Mouse (Mus musculus): Measurements from ENCODE around the gene Capn11. TPM values are rescaled to one million over a fixed set of nuclear protein-coding genes. Genes with fewer than 3 reads are reported as not detected.

The Capn11 gene
- 0.65 and 1.2 TPM in 2 replicates for polyA plus RNA-seq (2015; fragmentation: Nextera tagmentation; extraction: Ambion mirVana)

DNA sequence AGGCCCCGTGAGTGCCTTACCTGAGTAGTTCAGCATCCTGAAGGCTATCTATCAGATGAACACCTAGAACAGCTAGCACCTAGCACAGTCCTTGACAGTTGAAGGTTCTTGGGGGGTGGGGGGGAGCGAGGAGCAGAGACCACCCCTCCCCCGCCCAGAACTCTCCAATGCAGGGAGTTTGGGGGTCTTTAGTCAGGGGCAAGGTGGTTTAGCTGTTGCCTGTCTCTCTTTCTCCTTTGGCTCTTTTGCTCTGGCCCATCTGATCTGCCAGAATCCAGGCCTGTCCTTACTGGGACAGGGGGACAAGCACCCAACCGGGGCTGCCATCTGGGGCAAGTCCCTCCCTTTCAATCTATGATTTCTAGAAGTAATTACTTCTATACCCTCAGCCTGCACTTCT is at the start of gene Capn11:
Capn11 (minus strand) TSS at position 101 of the 400 bp plus-strand sequence.
- Histone ChIP-seq H3K4me2 (no peak within 1 kb of the TSS), H3K4me3 (no peak within 1 kb of the TSS), H3K9ac (no peak within 1 kb of the TSS), H3K36me3 (replicated peaks) (peaks cover 10% of the 10 kb centered on the region; the same call in 1 of the 2 replicates), H3K4me1 (peaks cover 4% of the 10 kb centered on the region; the same call in 1 of the 2 replicates), H3K27me3 (replicated peaks) (no peaks in the 10 kb centered on the region), H3K9me3 (no peaks in the 10 kb centered on the region), H3K27ac (no peak within 1 kb of the TSS)
- 85% methylated on average over 4 of the region's 4 CpGs for WGBS
- ATAC-seq (replicated peaks), result no peak

DNA sequence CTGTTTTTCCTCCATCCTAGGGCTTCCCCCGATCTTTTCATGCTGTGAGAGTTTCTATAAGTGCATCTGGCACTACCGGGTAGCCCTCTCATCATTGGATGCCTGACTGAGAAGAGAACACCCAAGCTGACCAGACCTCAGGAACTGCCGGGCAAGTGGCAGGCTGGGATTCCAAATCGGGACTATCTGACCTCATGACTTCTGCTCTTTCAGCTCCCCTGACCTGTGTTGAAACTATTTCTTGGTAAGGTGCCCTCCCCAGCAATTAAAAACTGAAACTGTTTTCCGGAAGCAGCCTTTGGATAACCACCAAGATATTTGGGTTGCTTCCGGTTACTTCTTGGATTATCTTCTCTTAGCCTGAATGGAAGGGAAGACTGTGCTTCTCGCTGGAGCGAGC is 49.1 kb upstream of the Capn11 start:
- Histone ChIP-seq H3K4me3 (no peak overlapping the region), H3K4me2 (no peak overlapping the region), H3K9ac (no peak overlapping the region), H3K9me3 (no peaks in the 10 kb centered on the region), H3K4me1 (no peaks in the 10 kb centered on the region), H3K36me3 (replicated peaks) (no peaks in the 10 kb centered on the region), H3K27ac (no peak overlapping the region), H3K27me3 (replicated peaks) (no peaks in the 10 kb centered on the region)
- WGBS, result 84% methylated on average over 8 of the region's 8 CpGs
- ATAC-seq (replicated peaks), result no peak

DNA sequence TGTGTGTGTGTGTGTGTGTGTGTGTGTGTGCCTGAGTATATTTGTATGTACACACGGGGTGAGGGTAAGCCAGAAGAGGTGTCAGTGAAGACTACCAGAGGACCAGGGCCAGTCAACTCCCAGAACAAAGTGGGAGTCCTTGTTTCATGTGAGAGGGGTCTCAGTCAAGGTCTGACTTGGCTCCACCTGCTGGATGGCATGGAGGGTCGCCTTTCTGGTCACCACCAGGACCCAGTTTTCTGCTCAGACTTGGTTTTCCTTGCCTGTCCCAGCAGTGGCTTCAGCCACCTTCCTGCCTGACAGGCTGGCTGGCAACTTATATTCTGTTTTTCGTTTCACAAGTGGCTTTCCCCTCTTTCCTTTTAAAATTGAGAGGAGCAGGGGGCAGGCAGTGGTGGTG is 48.3 kb upstream of the Capn11 start:
- no peak overlapping the region for H3K27ac ChIP-seq
- H3K4me2 ChIP-seq, result no peak overlapping the region
- no peaks in the 10 kb centered on the region for H3K4me1 ChIP-seq
- ATAC-seq (replicated peaks), result no peak
- H3K36me3 ChIP-seq (replicated peaks), result no peaks in the 10 kb centered on the region
- H3K4me3 ChIP-seq, result no peak overlapping the region
- WGBS, result 22% methylated on average over 3 of the region's 3 CpGs
- no peak overlapping the region for H3K9ac ChIP-seq
- H3K27me3 ChIP-seq (replicated peaks), result no peaks in the 10 kb centered on the region
- H3K9me3 ChIP-seq, result no peaks in the 10 kb centered on the region

DNA sequence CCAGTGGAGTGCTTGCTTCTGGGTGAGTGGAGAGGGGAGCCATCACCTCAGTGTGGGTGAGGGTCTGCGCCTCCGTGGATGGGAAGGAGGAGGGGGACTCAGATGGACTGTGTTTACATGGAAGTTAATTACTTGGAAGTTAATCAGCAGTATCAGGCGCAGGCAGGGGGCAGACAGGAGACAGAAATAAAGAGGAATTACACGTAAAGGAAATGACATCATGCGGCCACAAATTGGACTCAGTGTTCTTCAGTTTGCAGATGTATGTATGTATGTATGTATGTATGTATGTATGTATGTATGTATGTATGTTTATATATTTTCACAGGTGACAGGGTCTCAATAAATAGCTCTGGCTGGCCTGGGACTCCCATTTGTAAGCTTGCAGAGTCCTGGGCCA is 47.7 kb upstream of the Capn11 start:
- Histone ChIP-seq H3K9me3 (no peaks in the 10 kb centered on the region), H3K27ac (no peak overlapping the region), H3K4me1 (no peaks in the 10 kb centered on the region), H3K27me3 (replicated peaks) (no peaks in the 10 kb centered on the region), H3K36me3 (replicated peaks) (no peaks in the 10 kb centered on the region), H3K9ac (no peak overlapping the region), H3K4me3 (no peak overlapping the region), H3K4me2 (no peak overlapping the region)
- no peak for ATAC-seq (replicated peaks)
- 81% methylated on average over 5 of the region's 5 CpGs for WGBS

DNA sequence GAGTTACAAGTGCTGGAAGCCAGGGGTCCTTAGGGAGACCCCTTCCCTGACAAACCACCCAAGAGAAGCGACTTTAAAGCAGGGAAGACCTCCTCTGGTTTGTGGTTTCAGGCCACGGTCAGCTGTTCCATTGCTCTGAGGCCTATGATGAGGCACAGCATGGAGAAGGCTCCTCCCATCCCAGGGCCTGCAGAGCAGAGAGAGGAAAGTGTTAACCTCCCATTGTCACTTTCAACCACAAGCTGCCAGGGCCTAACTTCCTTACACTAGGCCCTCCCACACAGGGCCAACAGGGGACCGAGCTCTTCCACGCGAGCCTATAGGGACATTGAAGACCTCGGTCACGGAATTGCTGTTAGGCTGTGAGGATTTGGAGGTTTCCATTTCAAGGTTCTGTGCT is 44.1 kb upstream of the Capn11 start:
- 62% methylated on average over 7 of the region's 7 CpGs for WGBS
- Histone ChIP-seq H3K4me1 (peaks cover 4% of the 10 kb centered on the region; the same call in 1 of the 2 replicates), H3K4me2 (no peak overlapping the region), H3K27ac (no peak overlapping the region), H3K9me3 (no peaks in the 10 kb centered on the region), H3K4me3 (no peak overlapping the region), H3K9ac (no peak overlapping the region), H3K27me3 (replicated peaks) (no peaks in the 10 kb centered on the region), H3K36me3 (replicated peaks) (0 out of 2 replicates have a peak, but pooled peaks cover under 1% of the 10 kb centered on the region)
- no peak for ATAC-seq (replicated peaks)

DNA sequence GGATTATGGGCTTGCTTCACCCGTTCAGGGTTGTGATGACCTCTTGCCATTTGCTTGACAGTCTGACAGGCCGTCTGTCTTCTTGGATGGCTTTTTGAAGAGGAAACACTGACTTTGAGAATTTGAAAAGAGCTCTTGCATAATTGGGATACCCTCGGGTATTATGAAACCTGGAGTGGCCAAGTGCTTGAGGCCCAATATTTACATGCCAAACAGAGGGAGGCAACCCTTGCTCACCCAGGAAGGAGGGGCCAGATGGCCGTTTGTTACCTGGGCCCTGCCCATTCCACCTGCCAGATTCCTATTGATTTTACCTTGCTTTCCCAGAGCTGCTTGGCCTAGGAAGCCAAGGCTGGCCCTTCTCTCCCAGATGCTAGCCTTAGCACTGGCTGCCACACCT is 43.1 kb upstream of the Capn11 start:
- ATAC-seq (replicated peaks), result no peak
- no peak overlapping the region for H3K9ac ChIP-seq
- H3K36me3 ChIP-seq (replicated peaks), result 0 out of 2 replicates have a peak, but pooled peaks cover 6% of the 10 kb centered on the region
- no peaks in the 10 kb centered on the region for H3K9me3 ChIP-seq
- H3K27ac ChIP-seq, result no peak overlapping the region
- WGBS, result 56% methylated on average over 4 of the region's 4 CpGs
- H3K27me3 ChIP-seq (replicated peaks), result no peaks in the 10 kb centered on the region
- H3K4me2 ChIP-seq, result no peak overlapping the region
- no peak overlapping the region for H3K4me3 ChIP-seq
- peaks cover 4% of the 10 kb centered on the region; the same call in 1 of the 2 replicates for H3K4me1 ChIP-seq

DNA sequence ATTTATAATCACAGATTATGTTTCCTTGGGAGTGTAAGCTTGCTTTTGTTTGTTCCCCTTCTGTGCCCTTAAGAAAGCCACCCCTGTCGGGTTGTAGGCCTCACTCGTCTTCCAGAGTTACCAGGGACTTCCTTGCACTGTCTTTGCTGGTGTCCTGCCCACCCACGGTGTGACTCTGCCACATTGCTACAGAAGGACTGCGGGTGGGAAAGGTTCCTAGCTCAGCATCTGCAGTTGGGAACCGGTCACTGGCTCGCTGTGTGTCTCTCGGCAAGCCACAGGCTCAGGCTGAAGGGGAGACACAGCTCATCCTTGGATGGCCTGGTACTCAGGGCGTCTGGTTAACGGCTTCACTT is 42.1 kb upstream of the Capn11 start:
- WGBS, result 63% methylated on average over 9 of the region's 9 CpGs

DNA sequence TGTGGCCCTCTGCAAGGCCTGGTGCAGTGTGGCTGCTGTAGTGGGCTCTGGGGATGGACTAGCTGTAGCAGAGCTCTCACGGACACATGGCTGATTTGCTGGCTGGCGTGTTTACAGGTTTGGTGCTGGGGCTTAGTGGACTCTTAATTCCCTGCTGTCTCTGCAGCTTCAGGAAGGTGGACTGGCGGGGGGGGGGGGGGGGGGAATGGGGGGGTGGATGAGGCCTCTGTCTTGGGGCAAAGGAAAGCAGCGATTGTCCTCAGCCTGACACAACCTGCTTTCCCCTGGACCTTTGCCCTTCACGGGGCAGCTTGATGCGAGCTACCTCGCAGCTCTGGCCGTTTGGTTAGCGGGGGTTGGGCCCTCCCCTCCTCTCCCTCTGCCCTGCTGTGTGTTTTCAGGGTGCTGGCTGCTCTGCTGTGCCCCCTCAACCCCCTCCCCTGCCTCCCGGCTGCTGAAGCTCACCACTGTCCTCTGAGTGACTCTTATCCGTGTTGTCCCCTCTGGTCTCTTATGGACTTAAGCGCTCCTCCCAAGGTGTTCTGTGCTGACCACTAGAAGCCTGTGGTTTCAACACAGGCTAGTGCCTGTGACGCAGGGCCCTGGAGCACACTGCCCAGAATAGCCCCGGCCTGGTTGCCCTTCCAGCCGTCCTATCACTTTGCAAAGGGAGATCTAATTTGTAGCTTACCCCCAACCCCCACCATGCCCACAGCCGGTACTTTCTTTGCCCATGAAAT is 41.5 kb upstream of the Capn11 start:
- no peak for ATAC-seq (replicated peaks)
- 37% methylated on average over 9 of the region's 16 CpGs for WGBS
- no peaks in the 10 kb centered on the region for H3K27me3 ChIP-seq (replicated peaks)
- no peak overlapping the region for H3K4me2 ChIP-seq
- peaks cover 4% of the 10 kb centered on the region; the same call in 1 of the 2 replicates for H3K4me1 ChIP-seq
- H3K4me3 ChIP-seq, result no peak overlapping the region
- no peaks in the 10 kb centered on the region for H3K9me3 ChIP-seq
- no peak overlapping the region for H3K9ac ChIP-seq
- H3K36me3 ChIP-seq (replicated peaks), result 0 out of 2 replicates have a peak, but pooled peaks cover 6% of the 10 kb centered on the region
- H3K27ac ChIP-seq, result no peak overlapping the region

More for the DNA sequence above, 42.1 kb upstream of the Capn11 start:
- H3K9ac ChIP-seq, result no peak overlapping the region
- no peak for ATAC-seq (replicated peaks)
- no peak overlapping the region for H3K4me3 ChIP-seq
- H3K27me3 ChIP-seq (replicated peaks), result no peaks in the 10 kb centered on the region
- H3K4me2 ChIP-seq, result no peak overlapping the region
- H3K36me3 ChIP-seq (replicated peaks), result 0 out of 2 replicates have a peak, but pooled peaks cover 6% of the 10 kb centered on the region
- no peaks in the 10 kb centered on the region for H3K9me3 ChIP-seq
- no peak overlapping the region for H3K27ac ChIP-seq
- H3K4me1 ChIP-seq, result peaks cover 4% of the 10 kb centered on the region; the same call in 1 of the 2 replicates

DNA sequence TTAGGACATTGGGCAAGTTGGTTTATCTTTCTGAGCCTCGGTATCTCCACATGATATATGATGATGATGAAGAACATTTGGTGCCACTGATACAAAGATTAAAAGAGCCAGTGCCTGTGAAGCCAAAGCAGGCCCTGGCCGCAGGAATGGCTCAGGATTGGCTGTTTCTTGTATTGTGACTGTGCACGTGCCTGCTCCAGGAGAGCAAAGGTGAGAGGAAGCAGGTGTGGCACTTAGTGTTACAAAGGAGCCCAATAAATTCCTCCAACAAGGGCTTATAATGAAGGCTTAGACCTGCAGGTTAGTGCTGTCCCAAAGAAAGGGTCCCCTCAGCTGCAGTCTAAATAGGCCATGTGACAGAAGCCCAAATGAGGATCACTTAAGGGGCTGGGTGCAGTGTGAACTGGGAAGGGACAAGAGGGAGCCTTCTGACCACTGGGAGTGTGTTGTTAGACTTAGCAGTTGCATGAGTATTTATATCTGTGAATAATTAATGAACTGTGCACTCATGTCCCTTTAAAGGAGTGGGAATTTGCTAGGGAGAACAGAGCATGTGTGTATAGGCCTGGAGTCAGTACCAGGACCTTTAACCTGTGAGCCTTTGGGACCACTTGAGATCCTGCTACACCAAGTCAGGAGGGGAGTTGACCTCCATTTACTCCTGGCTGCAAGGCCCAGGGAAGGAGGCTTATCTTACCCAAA is 40.1 kb upstream of the Capn11 start:
- no peaks in the 10 kb centered on the region for H3K27me3 ChIP-seq (replicated peaks)
- H3K4me2 ChIP-seq, result no peak overlapping the region
- H3K4me1 ChIP-seq, result peaks cover 4% of the 10 kb centered on the region; the same call in 1 of the 2 replicates
- H3K4me3 ChIP-seq, result no peak overlapping the region
- 94% methylated on average over 3 of the region's 3 CpGs for WGBS
- H3K27ac ChIP-seq, result no peak overlapping the region
- no peaks in the 10 kb centered on the region for H3K9me3 ChIP-seq
- H3K9ac ChIP-seq, result no peak overlapping the region
- H3K36me3 ChIP-seq (replicated peaks), result 0 out of 2 replicates have a peak, but pooled peaks cover 6% of the 10 kb centered on the region
- no peak for ATAC-seq (replicated peaks)

DNA sequence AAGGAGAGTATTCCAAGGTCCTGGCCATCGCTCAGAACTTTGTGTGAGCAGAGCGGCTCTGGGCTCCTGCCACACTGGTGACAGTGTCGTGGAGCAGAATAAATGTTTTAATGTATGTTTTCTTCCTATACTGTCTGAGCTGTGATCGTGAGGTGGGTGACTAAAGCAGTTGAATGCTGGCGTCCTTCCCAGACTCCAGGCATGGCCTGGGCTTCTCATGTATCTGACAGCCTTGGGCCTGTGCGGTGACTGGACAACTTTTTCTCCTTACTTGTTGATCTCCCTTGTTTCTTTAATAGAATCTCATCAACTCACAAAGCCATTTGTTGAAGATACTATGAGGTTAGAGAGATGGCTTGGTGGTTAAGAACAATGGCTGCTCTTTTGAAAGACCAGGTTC is 39.2 kb upstream of the Capn11 start:
- Histone ChIP-seq H3K27me3 (replicated peaks) (no peaks in the 10 kb centered on the region), H3K9me3 (no peaks in the 10 kb centered on the region)

DNA sequence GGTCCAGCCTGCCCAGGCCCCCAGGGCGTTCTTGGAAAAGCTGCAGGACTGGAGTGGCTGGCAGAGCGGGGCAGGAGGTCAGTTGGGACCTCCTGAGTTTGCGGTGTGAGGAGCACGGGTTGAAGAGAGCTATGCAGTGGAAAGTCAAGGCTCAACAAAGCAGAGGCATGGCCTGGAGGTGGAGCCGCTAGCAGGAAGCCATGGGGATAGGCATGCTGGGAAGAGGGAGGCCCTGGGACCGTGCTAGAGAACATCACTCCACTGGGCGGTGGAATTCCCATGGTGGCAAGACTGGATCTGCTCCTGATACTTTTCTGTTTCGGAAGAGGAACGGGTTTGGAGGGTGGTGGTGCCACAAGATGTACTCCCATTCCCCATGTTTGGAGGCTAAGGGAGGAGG is 37.9 kb upstream of the Capn11 start:
- peaks cover 4% of the 10 kb centered on the region; the same call in 1 of the 2 replicates for H3K4me1 ChIP-seq
- 0 out of 2 replicates have a peak, but pooled peaks cover 6% of the 10 kb centered on the region for H3K36me3 ChIP-seq (replicated peaks)
- H3K4me2 ChIP-seq, result no peak overlapping the region
- no peaks in the 10 kb centered on the region for H3K27me3 ChIP-seq (replicated peaks)
- H3K9ac ChIP-seq, result no peak overlapping the region
- no peak overlapping the region for H3K4me3 ChIP-seq
- no peak for ATAC-seq (replicated peaks)
- no peaks in the 10 kb centered on the region for H3K9me3 ChIP-seq
- WGBS, result 94% methylated on average over 9 of the region's 9 CpGs
- H3K27ac ChIP-seq, result no peak overlapping the region

More for the DNA sequence above, 39.2 kb upstream of the Capn11 start:
- Histone ChIP-seq H3K27ac (no peak overlapping the region), H3K4me2 (no peak overlapping the region), H3K9ac (no peak overlapping the region), H3K4me3 (no peak overlapping the region), H3K4me1 (peaks cover 4% of the 10 kb centered on the region; the same call in 1 of the 2 replicates), H3K36me3 (replicated peaks) (0 out of 2 replicates have a peak, but pooled peaks cover 6% of the 10 kb centered on the region)
- no peak for ATAC-seq (replicated peaks)
- 92% methylated on average over 6 of the region's 6 CpGs for WGBS

DNA sequence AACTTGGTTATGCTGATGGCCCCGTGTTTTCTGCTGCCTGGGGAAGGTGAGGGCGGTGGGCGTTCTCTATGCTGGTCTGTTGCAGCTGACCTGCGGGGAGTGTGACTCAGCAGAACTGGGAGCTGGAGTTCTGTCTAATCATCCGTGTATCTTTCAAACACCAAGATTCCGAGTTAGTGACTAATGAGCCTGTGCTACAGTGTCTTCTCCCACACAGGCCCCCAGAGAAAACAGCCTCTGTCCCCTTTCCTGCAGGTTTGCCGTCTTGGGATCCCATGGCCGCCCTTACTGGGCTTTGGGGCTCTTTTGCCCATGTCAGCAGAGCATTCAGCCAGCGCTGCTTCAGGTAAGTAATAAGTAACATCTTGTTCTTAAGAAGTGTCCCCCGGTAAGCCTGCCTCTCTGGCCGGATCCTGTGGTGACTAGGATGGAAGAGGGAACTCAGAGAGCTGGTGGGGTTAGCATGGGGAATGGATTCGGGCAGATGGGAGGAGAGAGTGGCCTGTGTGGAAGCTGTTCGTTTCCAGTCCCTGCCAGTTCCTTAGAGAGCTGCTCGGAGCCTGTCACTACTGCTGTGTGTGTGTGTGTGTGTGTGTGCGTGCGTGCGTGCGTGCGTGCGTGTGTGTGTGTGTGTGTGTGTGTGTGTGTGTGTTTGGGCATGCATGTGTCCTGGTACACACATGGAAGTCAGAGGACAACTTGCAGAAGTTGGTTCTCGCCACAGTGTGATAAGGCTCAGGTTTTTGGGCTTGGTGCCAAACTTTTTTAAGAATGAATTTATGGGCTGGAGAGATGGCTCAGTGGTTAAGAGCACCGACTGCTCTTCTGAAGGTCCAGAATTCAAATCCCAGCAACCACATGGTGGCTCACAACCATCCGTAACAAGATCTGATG is 36.3 kb upstream of the Capn11 start:
- WGBS, result 86% methylated on average over 23 of the region's 23 CpGs
- Histone ChIP-seq H3K9ac (no peak overlapping the region), H3K27ac (no peak overlapping the region), H3K9me3 (no peaks in the 10 kb centered on the region), H3K4me3 (no peak overlapping the region), H3K36me3 (replicated peaks) (0 out of 2 replicates have a peak, but pooled peaks cover 6% of the 10 kb centered on the region), H3K27me3 (replicated peaks) (no peaks in the 10 kb centered on the region), H3K4me1 (no peaks in the 10 kb centered on the region), H3K4me2 (no peak overlapping the region)
- no peak for ATAC-seq (replicated peaks)

Data from midbrain, embryonic 15.5 days (tissue).